Mouse (Mus musculus): ENCODE data around the gene Mydgf.
A peak's percentile ranks its signal among the peaks of the same experiment; 100 is the strongest.

Gene Mydgf

DNA sequence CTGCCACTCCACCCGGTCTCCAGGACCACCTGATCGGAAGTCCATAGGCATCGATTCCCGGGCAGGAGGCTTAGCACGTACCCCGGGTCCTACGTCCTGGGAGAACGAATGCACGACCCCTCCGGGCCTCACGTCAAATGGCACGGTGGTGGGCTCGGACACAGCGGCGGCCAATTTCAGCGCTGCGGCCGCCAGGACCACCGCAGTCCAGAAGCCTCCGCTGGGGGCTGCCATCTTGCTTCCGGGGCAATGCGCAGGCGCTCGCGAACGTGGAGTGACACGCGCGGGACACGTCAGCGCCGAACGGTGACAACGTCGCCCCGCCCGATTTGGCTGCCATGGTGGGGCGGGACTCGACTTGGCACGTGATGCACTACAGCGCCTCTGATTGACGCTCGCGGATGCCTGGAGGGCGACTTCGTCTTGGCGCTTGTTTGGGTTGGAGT lies at the start of gene Mydgf:
Gene Mydgf, minus strand, starts transcription at position 263 of the 446 bp plus-strand sequence.
- peak; percentile 95 for DNase-seq (ENCODE audit: low read depth, low spot score)
- H3K36me3 ChIP-seq (ENCODE audit: control insufficient read depth, insufficient read depth, low read length, poor library complexity, severe bottlenecking), result no peaks in the 10 kb centered on the region; the same call in 1 of the 2 replicates
- H3K27me3 ChIP-seq (ENCODE audit: control insufficient read depth, insufficient read depth, low read length, poor library complexity, severe bottlenecking), result no peaks in the 10 kb centered on the region

DNA sequence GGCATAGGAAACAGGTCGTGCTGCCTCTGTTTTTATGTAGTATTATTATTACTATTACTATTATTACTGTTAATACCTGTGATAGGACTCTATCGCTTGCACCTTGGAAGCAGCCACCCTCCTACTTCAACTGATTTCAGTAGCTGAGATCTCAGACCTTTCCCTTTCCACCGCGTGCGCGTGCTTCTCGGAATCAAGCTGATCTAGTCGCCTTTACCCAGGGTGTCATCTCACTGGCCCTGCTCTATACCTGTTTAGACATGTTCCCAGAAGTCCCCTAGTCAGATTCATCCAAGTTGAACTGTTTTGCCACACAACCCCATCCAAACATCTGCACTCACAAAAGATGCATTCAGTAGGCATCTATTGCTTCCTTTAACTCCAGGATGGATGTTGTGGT lies 49.7 kb upstream of the Mydgf start:
- H3K36me3 ChIP-seq (ENCODE audit: control insufficient read depth, insufficient read depth, low read length, poor library complexity, severe bottlenecking), result no peaks in the 10 kb centered on the region
- H3K27me3 ChIP-seq (ENCODE audit: control insufficient read depth, insufficient read depth, low read length, poor library complexity, severe bottlenecking), result no peaks in the 10 kb centered on the region
- no peak for DNase-seq (ENCODE audit: low read depth, low spot score)

DNA sequence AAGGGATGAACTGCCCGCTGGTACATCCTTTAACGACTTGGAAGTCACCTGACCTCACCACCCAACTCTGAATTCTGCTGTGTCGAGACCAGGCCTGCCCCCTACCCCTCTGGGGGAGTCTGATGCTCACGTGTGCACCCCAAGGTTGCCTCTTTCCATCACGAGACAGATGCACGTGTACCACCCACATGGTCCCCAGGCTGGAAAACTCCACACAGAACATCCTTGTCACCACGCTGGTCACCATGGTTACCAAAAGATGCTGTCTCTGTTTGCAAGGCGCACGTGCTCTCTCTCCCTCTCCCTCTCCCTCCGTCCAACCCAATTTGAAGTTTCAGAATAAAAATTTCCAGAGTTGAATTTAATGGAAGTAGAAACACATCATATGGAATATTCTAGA lies 46.2 kb upstream of the Mydgf start:
- no peak for DNase-seq (ENCODE audit: low read depth, low spot score)
- H3K27me3 ChIP-seq (ENCODE audit: control insufficient read depth, insufficient read depth, low read length, poor library complexity, severe bottlenecking), result no peaks in the 10 kb centered on the region
- no peaks in the 10 kb centered on the region for H3K36me3 ChIP-seq (ENCODE audit: control insufficient read depth, insufficient read depth, low read length, poor library complexity, severe bottlenecking)

DNA sequence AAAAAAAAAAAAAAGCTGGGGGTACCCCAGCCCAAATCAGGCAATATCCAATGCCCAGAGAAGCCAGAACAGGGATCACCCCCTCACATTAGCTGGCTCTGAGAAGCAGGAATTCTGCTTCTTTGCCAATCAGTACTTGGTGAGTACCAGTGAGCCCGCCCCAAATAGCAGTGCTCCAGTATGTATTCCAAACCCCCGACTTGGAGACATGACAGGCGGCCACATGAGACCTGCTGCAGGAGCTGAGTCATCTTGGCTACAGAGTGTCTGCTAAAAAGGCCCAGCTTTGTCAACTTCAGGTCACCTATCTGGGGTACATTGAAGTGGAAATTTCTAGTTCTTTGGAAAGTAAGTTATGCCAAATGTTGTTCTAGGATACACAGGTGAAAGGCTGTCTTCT lies 42.8 kb upstream of the Mydgf start:
- H3K36me3 ChIP-seq (ENCODE audit: control insufficient read depth, insufficient read depth, low read length, poor library complexity, severe bottlenecking), result no peaks in the 10 kb centered on the region
- no peak for DNase-seq (ENCODE audit: low read depth, low spot score)
- H3K27me3 ChIP-seq (ENCODE audit: control insufficient read depth, insufficient read depth, low read length, poor library complexity, severe bottlenecking), result no peaks in the 10 kb centered on the region

DNA sequence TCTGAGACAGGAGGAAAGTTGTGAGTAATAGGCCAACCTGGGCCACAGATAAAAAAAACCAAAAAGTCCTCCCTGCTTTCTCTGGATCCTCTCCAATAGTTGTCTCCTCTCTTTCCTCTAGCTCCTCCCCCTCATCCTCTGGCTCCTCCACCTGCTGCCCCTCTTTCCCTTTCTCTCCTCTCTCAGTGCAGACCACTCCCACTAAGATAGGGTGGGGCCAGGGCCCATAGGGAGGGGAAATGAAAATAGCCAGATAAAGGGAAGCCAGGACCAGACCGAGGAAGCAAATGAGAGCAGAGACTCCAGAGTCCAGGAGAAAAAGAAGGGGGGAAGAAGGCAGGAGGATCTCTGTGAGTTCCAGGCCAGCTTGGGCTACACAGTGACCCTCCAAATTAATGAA lies 41.2 kb upstream of the Mydgf start:
- Histone ChIP-seq H3K27me3 (ENCODE audit: control insufficient read depth, insufficient read depth, low read length, poor library complexity, severe bottlenecking) (no peaks in the 10 kb centered on the region), H3K36me3 (ENCODE audit: control insufficient read depth, insufficient read depth, low read length, poor library complexity, severe bottlenecking) (no peaks in the 10 kb centered on the region)
- no peak for DNase-seq (ENCODE audit: low read depth, low spot score)

DNA sequence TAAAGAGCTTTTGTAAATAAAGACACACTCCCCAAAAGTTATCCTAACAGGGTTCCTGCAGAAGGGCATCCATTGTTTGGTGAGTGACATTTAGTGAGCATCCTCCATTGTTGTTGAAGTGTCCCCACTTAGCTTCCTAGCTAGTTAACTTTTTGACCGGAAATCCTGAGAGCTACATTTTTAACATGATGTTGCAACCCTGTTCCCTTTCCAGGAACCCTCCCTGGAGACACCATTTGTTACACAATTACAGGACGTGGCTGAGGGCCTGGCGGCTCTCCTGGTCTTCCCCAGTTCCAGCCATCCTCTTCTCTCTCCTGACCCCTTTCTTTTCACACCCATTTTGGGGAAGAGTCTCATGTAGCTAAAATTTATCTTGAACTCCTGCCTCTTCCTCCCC lies 36.1 kb upstream of the Mydgf start:
- Histone ChIP-seq H3K36me3 (ENCODE audit: control insufficient read depth, insufficient read depth, low read length, poor library complexity, severe bottlenecking) (no peaks in the 10 kb centered on the region), H3K27me3 (ENCODE audit: control insufficient read depth, insufficient read depth, low read length, poor library complexity, severe bottlenecking) (no peaks in the 10 kb centered on the region)
- no peak for DNase-seq (ENCODE audit: low read depth, low spot score)

DNA sequence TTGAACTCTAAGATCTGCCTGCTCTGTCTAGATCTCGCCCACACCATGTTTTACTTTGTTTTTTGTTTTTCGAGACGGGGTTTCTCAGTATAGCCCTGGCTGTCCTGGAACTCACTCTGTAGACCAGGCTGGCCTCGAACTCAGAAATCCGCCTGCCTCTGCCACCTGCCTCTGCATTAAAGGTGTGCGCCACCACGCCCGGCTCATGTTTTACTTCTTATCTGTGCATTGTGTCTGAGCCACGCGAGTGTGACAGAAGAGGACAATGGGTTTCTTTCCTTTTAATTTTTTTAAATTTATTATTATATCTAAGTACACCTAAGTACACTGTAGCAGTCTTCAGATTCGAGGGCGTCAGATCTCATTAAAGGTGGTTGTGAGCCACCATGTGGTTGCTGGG lies 35.5 kb upstream of the Mydgf start:
- no peaks in the 10 kb centered on the region for H3K27me3 ChIP-seq (ENCODE audit: control insufficient read depth, insufficient read depth, low read length, poor library complexity, severe bottlenecking)
- 0 out of 2 replicates have a peak, but pooled peaks cover 1% of the 10 kb centered on the region for H3K36me3 ChIP-seq (ENCODE audit: control insufficient read depth, insufficient read depth, low read length, poor library complexity, severe bottlenecking)
- DNase-seq (ENCODE audit: low read depth, low spot score), result no peak

DNA sequence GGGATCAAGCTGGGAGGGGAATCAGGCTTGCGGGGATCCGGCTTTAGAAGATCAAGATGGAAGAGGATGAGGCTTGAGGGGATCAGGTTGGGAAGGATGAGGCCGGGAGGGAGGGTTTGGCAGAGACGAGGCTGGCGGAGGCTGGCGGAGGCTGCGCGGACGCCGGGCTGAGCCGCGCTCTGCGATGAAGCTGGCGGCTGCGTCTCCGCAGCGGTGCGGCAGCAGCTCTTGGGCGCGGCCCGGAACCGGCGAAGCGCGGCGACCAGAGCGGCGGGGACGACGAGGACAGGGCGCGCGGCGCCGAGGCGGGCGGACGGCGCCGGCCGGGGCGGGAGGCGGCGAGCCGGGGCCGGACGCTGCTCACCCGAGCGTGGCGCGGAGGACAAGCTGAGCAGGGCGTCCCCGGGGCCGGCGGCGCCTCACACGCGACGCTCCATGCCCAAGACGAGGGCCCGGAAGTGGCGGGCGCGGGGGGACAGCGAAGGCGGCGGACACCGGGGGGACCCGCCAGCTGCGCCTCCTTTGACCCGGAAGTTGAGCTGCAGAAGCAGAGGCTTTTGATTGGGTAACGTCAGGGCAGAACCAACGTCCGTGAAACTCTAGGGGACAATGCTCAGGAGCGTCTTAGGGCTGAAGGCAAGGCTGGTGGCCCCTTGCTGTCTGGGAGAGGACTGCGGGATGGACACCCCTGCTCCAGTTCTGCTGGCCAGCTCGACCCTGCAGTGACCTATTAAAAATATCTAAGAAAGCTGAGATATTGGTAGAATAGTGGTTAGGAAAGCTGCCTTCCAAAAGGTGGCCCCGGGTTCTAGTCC lies 34.9 kb upstream of the Mydgf start, which contains the start of gene Dpp9:
Gene Dpp9, minus strand, starts transcription at position 529 of the 815 bp plus-strand sequence.
- Histone ChIP-seq H3K36me3 (ENCODE audit: control insufficient read depth, insufficient read depth, low read length, poor library complexity, severe bottlenecking) (0 out of 2 replicates have a peak, but pooled peaks cover 1% of the 10 kb centered on the region), H3K27me3 (ENCODE audit: control insufficient read depth, insufficient read depth, low read length, poor library complexity, severe bottlenecking) (no peaks in the 10 kb centered on the region)
- DNase-seq (ENCODE audit: low read depth, low spot score), result peak; percentile 91

DNA sequence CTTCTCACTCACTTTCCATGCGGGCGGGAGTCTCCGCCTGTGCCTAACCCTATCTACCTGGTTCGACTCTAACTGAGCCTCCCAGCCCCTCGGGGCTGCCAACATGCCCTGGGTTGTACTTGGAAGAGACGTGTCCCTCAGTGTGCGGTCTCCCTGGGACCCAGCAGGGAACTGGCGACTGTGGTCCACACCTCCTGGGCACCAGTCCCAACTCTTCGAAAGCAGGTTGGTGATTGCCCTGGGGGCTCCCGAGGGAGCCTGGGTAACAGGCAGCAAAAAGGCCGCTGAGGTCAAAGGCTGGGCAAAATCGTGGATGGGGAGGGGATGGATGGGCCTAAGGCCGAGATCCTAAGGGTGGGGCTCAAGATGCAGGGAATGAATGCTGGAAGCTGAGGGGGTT lies 34.0 kb upstream of the Mydgf start:
- H3K27me3 ChIP-seq (ENCODE audit: control insufficient read depth, insufficient read depth, low read length, poor library complexity, severe bottlenecking), result no peaks in the 10 kb centered on the region
- H3K36me3 ChIP-seq (ENCODE audit: control insufficient read depth, insufficient read depth, low read length, poor library complexity, severe bottlenecking), result 0 out of 2 replicates have a peak, but pooled peaks cover 1% of the 10 kb centered on the region
- DNase-seq (ENCODE audit: low read depth, low spot score), result no peak

DNA sequence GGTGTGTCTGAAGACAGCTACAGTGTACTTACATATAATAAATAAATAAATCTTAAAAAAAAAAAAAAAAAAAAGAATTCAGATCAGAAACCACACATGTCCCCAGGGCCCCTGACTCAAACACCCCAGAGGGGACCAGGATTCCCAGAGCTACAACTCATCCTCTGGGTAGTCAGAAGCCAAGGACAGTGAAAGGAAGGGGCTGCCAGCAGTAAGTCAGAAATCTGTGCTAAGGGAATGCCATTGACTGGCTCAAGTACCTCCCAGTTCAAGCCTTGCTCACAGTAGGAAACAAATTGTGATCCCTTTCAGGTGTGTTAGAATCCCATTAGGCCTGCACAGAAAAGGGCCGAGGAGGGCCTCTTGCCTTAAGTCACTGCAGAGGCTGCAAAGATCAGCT lies 30.5 kb upstream of the Mydgf start:
- H3K27me3 ChIP-seq (ENCODE audit: control insufficient read depth, insufficient read depth, low read length, poor library complexity, severe bottlenecking), result no peaks in the 10 kb centered on the region
- peaks cover 12% of the 10 kb centered on the region for H3K36me3 ChIP-seq (ENCODE audit: control insufficient read depth, insufficient read depth, low read length, poor library complexity, severe bottlenecking)
- DNase-seq (ENCODE audit: low read depth, low spot score), result no peak

DNA sequence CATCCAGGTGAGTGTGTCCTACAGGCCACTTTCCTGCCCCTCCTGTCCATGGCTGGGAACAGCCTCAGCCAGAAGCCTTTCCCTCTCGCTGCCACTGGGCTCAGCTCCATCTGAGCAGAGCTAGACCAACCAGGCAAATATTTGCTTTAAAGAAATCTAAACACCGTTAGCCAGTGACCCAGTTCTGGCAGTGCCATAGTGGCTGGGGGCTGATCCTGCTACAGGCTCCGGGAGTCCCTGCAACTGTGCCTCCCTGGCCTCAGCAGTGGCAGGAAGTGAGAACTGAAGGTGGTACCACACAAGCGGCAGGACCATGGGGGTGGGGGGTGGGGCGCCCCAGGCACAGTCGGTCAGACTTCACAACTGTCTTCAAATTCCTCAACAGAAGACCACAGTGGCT lies 29.0 kb upstream of the Mydgf start:
- DNase-seq (ENCODE audit: low read depth, low spot score), result no peak
- no peaks in the 10 kb centered on the region for H3K27me3 ChIP-seq (ENCODE audit: control insufficient read depth, insufficient read depth, low read length, poor library complexity, severe bottlenecking)
- peaks cover 12% of the 10 kb centered on the region for H3K36me3 ChIP-seq (ENCODE audit: control insufficient read depth, insufficient read depth, low read length, poor library complexity, severe bottlenecking)

DNA sequence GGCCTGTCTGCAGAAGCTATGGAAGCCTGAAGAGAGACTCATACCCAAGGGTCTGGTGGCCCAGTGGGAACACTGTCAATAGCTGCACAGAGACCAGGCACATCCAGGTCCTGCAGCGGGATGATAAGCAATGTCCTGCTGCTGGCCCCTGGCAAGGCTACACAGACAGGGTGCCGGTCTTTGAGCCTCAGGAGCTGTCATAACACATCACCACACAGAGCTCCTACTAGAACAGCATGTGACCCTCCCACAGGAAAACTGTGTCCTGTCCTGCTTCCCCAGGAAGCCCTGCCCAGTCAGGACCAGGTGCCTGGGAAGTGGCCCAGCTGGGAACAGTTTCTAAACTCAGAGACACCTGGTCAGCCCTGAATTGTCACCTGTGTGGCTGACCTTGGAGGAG lies 27.4 kb upstream of the Mydgf start:
- peaks cover 16% of the 10 kb centered on the region for H3K36me3 ChIP-seq (ENCODE audit: control insufficient read depth, insufficient read depth, low read length, poor library complexity, severe bottlenecking)
- no peak for DNase-seq (ENCODE audit: low read depth, low spot score)
- no peaks in the 10 kb centered on the region for H3K27me3 ChIP-seq (ENCODE audit: control insufficient read depth, insufficient read depth, low read length, poor library complexity, severe bottlenecking)

DNA sequence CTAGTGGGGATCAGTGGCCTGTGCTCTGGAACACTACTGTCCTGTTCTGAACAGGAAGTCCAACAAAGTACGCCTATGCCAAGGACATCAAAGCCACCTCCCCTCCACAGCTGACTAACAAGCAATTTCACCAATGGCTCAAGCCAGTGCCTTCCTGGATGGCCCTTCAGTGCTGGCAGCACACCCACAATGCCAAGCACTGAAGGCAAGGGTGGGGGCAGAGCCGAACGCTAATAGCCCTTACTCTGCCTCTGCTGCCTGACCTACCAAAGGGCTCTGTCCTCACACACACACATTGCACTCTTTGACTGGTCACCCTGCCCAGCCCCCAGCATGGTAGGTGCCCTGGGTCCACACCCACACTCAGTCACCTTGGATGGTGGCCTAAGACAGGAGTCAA lies 25.1 kb upstream of the Mydgf start:
- DNase-seq (ENCODE audit: low read depth, low spot score), result no peak
- Histone ChIP-seq H3K27me3 (ENCODE audit: control insufficient read depth, insufficient read depth, low read length, poor library complexity, severe bottlenecking) (no peaks in the 10 kb centered on the region), H3K36me3 (ENCODE audit: control insufficient read depth, insufficient read depth, low read length, poor library complexity, severe bottlenecking) (peaks cover 23% of the 10 kb centered on the region)

DNA sequence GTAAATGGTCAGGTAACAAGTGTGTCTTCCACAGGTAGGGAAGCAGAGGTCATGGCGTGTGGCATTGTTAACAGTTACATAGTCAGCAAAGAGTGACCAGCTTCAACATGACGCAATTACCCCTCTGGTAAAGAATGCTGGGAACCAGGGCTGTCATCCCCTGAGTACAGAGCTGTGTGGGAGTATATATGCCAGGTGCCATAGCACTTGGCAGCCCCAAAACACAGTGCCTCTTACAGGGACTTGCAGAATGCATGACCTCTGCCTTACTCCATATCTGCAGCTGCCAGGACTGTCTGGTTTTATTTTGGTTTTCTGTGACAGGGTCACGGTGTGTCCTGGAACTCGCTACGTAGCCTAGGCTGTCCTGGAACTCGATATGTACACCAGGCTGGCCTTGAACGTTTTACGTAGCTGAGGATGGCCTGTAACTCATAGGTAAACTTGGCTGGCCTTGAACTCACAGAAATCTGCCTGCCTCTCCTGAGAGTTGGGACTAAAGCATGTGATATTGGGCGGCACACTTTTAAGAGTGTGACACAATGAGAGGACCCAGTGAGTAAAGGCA lies 24.3 kb upstream of the Mydgf start:
- Histone ChIP-seq H3K27me3 (ENCODE audit: control insufficient read depth, insufficient read depth, low read length, poor library complexity, severe bottlenecking) (no peaks in the 10 kb centered on the region), H3K36me3 (ENCODE audit: control insufficient read depth, insufficient read depth, low read length, poor library complexity, severe bottlenecking) (peaks cover 23% of the 10 kb centered on the region)
- no peak for DNase-seq (ENCODE audit: low read depth, low spot score)

DNA sequence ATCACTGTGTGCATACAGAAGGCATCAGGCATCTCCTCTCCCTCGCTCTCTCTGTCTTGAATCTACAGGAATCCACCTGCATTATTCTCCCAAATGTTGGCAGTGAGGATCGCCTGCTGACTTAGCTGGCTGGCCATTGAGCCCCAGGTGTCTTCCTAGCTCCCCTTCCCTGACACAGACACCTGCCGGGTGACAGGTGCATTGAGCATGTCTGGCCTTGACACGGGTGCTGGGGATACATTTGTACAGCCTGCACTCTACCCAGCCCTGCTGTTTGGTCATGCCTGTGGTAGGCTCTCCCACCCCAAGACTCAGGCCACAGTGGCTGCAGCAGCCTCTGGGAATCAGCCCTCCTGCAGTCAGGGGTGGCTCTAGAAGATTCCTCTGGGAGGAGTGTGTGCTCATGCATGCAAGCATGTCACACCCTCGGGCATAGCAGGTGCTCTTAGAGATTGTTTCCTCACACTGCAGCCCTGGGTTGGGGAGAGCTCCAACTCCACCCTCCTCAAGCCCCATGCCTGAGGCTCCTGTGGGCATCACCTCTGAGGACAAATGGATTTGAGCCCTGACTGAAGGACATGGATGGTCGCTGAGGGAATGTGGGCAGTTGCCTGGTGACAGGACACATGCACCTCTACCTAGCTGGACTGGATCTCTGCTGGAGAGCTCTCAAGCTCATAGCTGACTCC lies 23.4 kb upstream of the Mydgf start:
- Histone ChIP-seq H3K36me3 (ENCODE audit: control insufficient read depth, insufficient read depth, low read length, poor library complexity, severe bottlenecking) (peaks cover 23% of the 10 kb centered on the region), H3K27me3 (ENCODE audit: control insufficient read depth, insufficient read depth, low read length, poor library complexity, severe bottlenecking) (no peaks in the 10 kb centered on the region)
- no peak for DNase-seq (ENCODE audit: low read depth, low spot score)
